Mouse (Mus musculus) heart, adult 2 months (tissue): Measurements from ENCODE around the gene Nat8.

Experiments
- CTCF ChIP-seq: fragments of 200-600 bp; IDR thresholded peaks from 2 replicates; pipeline ENCODE4 v1.8.1; 2022; ENCODE audit warnings: antibody characterized with exemption, mild to moderate bottlenecking, moderate library complexity
- EP300 ChIP-seq: fragments of 200-500 bp; IDR thresholded peaks from 2 replicates; pipeline ENCODE4 v1.6.1; 2011; ENCODE audit warnings: low read depth, low read length, control low read depth; ENCODE audit not compliant: insufficient read depth
- POLR2A ChIP-seq: fragments of 200-500 bp; IDR thresholded peaks from 2 replicates; pipeline ENCODE4 v1.6.1; 2011; ENCODE audit warnings: mild to moderate bottlenecking, low read depth, low read length, control low read depth; ENCODE audit not compliant: insufficient read depth

GRCm38 (mm10) chr6:85820837-85821236 is 11.0 kb downstream of the Nat8 start, which contains the start of the genes Nat8f6 and Nat8f5:
- no peak for TF ChIP-seq CTCF
- no peak for TF ChIP-seq POLR2A
- no peak for TF ChIP-seq EP300
